Mouse (Mus musculus): ENCODE data around the gene Olfr788.

The Olfr788 gene

GRCm38 (mm10) chr10:129470698-129471097 is at the start of gene Olfr788:
TSS of gene Olfr788 (plus strand) at chr10:129470998.
- DNase-seq (ENCODE audit: low read depth, low spot score), result no peak

GRCm38 (mm10) chr10:129427006-129427405 is 43.8 kb upstream of the Olfr788 start, which contains the start of gene Olfr786:
TSS of gene Olfr786 (plus strand) at chr10:129427306.
- no peak for DNase-seq (ENCODE audit: low read depth, low spot score)

GRCm38 (mm10) chr10:129461562-129461961 is 9.2 kb upstream of the Olfr788 start, which contains the start of gene Olfr787:
TSS of gene Olfr787 (plus strand) at chr10:129461862.
- DNase-seq (ENCODE audit: low read depth, low spot score), result no peak

- no peak for DNase-seq (ENCODE audit: low read depth, low spot score)
These were observed 2.5 kb downstream of the Olfr788 start for GRCm38 (mm10) chr10:129473256-129473655.

- no peak for DNase-seq (ENCODE audit: low read depth, low spot score)
These were observed 2.9 kb downstream of the Olfr788 start for GRCm38 (mm10) chr10:129473723-129474122.

GRCm38 (mm10) chr10:129484452-129484851 is 13.7 kb downstream of the Olfr788 start, which contains the start of gene Olfr789:
TSS of gene Olfr789 (plus strand) at chr10:129484752.
- DNase-seq (ENCODE audit: low read depth, low spot score), result no peak

GRCm38 (mm10) chr10:129490101-129490500 is 19.3 kb downstream of the Olfr788 start:
- DNase-seq (ENCODE audit: low read depth, low spot score), result no peak

GRCm38 (mm10) chr10:129498192-129498591 is 27.4 kb downstream of the Olfr788 start, which contains the start of gene Olfr790:
TSS of gene Olfr790 (plus strand) at chr10:129498492.
- DNase-seq (ENCODE audit: low read depth, low spot score), result no peak

GRCm38 (mm10) chr10:129521492-129521891 is 50.7 kb downstream of the Olfr788 start, which contains the start of gene Olfr791:
TSS of gene Olfr791 (plus strand) at chr10:129521792.
- DNase-seq (ENCODE audit: low read depth, low spot score), result no peak
